Mouse (Mus musculus) MEL-GATA-1-ER (cell line): ENCODE measurements around the gene Zswim8.
A peak's percentile ranks its signal among the peaks of the same experiment; 100 is the strongest.

ENCODE experiments used
- DNase-seq: peaks from one replicate; pipeline ENCODE4 v3.0.0-alpha.2; 2012; ENCODE audit warnings: low read depth; ENCODE audit errors: extremely low read depth

Zswim8 gene

DNA sequence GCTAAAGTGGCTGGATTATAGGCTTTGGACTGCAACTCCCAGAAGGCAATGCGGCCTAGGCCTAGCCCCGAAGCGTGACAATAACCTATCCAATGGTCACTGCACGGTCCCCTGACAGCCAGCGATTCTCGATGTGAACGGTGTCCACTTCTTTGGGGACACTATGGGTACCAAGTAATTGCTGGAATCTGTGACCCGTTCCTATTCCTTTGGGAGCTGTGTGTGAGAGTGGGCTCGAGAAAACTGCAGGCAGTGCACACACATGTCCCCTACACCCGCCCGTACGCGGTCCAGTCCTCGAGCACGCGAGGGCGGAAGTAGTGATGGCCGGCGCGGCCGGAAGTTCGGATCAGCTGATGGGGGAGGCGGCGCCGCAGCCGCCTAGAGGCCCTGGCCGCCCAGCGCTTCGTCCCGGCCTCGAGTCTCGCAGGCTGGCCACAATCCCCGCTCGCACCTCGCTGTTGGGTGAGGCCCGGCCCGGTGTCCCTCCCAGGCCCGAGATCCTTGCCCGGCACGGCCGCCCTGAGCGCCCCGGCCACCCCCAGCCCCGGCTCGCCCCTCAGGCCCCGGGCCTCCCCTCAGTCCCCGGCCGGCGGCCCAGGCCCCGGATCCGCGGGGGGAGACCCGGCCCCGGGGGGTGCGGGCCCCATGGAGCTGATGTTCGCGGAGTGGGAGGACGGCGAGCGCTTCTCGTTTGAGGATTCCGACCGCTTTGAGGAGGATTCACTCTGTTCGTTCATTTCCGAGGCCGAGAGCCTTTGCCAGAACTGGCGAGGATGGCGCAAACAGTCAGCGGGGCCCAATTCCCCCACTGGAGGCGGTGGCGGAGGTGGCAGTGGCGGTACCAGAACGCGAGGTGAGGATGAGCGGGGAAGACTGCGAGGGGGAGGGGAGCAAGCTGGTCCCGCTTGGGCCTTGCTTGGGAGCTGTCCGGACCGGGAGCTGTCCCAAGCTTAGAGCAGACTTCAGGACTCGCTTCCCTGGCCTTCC lies at the start of gene Zswim8:
Zswim8 (plus strand) TSS at position 352 of the 990 bp plus-strand sequence.
- DNase-seq = peak; percentile 79

DNA sequence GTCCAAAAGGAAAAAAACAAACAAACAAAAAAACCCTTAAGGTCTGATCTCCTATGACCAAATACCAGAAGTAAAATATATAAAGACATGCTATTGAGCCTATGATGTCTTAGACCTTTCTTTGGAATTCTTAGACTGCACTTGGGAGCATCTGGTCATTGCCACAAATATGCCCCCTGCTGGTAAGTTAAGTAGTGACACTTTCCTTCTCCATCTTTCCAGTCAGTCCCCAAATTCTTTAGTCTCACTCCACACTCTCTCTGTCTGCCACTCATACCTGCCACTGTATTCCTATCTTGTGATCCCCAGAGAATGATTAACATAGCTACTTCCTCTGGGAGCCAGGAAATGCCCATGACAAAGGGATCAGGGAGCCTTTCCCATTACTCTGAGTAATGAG lies 49.0 kb upstream of the Zswim8 start:
- DNase-seq = no peak

GRCm38 (mm10) chr14:20658902-20659301 lies 48.5 kb upstream of the Zswim8 start:
- no peak for DNase-seq

DNA sequence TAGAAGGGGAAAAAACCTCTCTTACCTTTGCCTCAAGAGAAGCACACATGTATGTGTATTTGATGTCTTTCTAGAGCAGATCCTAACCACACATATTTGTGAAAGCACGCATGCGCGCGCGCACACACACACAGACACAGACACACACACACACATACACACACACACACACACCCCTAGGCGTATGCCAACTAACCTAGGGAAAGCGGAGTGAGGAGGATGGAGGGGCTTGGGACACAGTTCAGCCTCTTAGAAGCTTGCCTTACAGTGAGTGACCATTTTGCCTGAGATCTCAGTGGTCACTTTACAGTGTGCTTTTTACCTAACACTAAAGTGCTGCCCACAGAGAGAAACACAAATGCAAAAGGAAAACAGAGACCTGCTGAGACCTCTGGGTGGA lies 47.7 kb upstream of the Zswim8 start:
- no peak for DNase-seq

DNA sequence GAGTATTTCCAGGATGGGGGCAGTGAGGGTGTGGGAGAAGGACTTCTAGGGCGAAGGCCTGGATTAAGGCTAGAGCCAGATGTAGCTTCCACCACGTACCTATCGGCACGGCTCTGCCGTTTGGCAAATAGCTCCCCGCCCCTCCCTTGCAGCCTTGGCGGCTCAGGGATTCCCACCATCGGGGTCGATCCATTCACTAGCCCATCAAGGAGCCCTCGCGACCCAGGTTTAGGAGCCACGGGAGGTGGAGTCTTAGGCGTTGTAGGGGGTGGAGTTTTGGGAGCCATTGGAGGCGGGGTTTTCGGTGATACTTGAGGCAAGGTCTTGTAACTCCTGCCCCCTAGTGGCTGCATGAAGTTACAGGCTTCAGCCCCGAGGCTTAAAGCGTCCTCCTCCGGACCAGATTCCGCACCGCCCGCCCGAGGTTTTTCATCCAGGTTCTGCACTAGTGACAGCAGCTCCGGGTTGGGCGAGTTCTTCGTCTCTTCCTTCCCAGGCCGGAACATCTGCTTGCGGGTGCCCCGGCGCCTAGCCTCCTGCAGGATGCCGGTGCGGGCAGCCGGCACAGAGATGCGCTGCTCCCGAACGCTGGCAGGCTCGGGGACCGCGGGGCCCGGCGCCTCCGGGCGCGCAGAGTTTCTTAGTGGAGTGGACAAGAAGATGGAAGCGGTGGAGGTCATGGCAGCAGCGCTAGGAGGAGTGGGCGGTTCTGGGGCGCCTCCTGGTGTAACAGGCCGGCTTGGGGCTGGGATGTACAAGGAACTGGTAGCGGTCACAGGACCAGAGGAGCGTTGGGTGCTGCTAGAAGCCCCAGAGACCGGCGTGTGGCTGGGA lies 46.3 kb upstream of the Zswim8 start:
- peak; percentile 86 for DNase-seq

- DNase-seq = no peak
Observed at GRCm38 (mm10) chr14:20661661-20662331, 45.6 kb upstream of the Zswim8 start.

DNA sequence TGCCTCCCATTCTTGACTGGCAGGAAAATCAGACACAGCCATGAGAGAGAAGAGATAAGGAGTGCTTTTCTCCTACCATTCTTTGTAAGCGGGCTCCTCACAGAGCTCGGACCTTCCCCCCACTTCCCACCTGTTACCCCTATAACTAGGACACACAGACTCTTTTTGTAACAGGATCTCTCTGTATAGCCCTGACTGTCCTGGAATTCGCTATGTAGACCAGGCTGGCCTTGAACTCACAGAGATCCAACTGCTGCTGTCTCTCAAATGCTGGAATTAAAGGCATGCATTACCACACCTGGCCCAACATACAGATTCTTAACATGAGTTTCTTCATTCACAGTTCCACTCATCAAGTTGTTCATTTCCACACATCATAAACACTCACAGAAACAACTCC lies 44.6 kb upstream of the Zswim8 start:
- DNase-seq = no peak

DNA sequence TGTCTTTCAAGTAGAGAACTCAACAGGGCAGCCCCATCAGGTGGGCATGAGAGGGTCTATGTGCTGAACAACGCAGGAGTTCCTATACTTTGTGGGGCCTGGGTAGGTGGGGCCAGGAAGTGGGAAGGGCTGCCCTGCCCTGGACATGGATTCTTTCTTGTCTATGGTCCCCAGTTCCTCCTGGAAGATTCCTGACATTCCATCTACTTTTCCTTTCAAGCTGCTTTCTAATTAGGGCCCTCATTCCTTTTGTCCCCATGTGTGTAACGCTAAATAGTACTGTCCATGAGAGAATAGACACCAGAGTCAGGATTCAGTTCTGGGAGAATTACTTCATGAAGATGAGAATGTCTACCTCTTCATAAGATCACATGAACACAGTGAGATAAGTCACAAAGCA lies 43.8 kb upstream of the Zswim8 start:
- no peak for DNase-seq

DNA sequence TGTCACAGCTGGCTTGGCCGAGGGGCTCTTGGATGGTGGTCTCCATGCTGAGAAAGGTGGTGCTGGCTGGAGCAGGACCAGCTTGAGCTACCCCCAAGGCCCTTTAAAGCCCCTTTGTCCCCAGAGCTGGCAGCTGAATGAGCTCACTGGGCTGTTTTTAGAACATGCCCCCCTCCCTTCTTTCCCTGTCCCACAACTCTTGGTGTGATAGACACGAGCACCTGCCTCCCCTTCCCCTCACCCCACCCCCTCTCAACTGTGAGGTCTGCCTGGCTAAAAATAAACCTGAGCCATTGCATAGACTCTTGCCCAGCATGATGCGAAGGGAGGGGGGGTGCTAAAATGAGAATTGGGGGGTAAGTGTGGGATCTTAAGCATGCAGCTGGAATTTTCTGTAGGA lies 42.9 kb upstream of the Zswim8 start:
- DNase-seq = no peak

GRCm38 (mm10) chr14:20667469-20667868 lies 39.9 kb upstream of the Zswim8 start:
- no peak for DNase-seq

GRCm38 (mm10) chr14:20668154-20668810 lies 39.1 kb upstream of the Zswim8 start, which contains the start of gene Synpo2l:
TSS of gene Synpo2l (minus strand) at chr14:20668354.
- no peak for DNase-seq

DNA sequence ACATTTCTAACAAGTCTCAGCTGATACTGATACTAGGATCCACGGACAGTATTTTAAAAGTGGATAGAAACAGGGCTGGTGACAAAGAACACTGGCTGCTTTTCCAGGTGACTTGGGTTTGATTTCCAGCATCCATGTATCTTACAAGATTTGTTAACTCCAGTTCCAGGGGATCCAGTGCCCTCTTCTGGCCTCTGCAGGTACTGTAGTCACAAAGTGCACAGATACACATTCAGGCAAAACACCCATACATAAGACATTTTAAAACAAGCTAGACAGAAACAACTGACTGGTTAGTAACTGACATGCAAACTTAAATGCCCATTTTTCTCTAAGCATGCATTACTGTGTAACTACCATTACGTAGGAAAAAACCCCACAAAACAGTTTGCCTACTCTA lies 34.4 kb upstream of the Zswim8 start:
- peak; percentile 65 for DNase-seq

GRCm38 (mm10) chr14:20673735-20674063 lies 33.7 kb upstream of the Zswim8 start:
- no peak for DNase-seq

- peak; percentile 91 for DNase-seq
Observed at GRCm38 (mm10) chr14:20674064-20674833, 33.1 kb upstream of the Zswim8 start, which contains the start of gene Sec24c. TSS of gene Sec24c (plus strand) at chr14:20674308.

DNA sequence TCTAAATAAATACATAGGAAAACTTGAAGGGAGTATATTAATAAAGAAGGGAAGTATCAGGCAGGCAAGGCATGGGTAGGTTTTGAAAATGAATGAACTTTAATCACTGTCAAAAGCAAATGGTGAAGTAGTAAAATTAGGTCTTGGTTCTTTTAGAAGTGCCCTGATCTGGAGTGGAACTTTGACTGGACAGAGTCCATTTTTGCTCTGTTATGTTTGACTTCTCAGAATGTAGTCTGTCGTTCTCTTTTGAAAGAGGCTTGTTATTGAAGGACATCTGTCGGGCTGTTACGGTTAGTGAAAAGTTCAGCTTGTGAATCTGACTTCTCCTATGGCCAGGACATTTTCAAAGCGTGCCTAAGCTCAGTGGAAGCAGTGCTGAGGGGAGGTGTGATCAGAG lies 29.4 kb upstream of the Zswim8 start:
- no peak for DNase-seq

DNA sequence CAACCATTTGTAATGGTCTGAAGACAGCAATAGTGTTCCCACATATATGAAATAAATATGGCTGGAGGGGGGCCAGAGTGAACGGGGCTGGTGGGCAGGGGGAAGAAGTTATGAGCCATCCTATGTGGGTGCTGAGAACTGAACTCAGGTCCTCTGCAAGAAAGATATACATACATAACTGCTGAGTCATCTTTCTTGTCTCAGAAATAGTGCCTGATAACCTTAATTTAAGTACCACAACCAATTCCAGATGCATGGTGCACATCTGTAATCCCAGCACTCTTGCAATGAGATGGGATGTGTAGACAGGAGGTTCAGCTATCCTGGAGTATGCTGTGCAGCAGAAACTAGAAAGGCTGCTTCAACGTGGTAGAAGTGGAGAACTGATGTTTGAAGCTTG lies 25.6 kb upstream of the Zswim8 start:
- DNase-seq = no peak

- DNase-seq = no peak
Observed at GRCm38 (mm10) chr14:20682498-20682897, 24.9 kb upstream of the Zswim8 start.

- DNase-seq = no peak
Observed at GRCm38 (mm10) chr14:20686576-20686975, 20.8 kb upstream of the Zswim8 start.

DNA sequence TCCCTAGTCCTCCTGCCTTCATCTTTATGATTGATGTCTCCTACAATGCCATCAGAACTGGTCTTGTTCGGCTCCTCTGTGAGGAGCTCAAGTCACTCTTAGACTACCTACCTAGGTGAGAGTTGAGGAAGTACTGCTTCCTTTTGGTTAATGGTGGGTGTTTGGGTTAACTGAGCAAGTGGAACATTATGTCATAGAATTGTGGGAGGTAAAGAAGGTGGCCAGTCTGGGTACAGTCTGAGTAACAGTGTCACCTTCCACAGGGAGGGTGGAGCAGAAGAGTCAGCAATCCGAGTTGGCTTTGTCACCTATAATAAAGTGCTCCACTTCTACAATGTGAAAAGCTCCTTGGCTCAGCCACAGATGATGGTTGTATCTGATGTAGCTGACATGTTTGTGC lies 18.3 kb upstream of the Zswim8 start:
- no peak for DNase-seq

DNA sequence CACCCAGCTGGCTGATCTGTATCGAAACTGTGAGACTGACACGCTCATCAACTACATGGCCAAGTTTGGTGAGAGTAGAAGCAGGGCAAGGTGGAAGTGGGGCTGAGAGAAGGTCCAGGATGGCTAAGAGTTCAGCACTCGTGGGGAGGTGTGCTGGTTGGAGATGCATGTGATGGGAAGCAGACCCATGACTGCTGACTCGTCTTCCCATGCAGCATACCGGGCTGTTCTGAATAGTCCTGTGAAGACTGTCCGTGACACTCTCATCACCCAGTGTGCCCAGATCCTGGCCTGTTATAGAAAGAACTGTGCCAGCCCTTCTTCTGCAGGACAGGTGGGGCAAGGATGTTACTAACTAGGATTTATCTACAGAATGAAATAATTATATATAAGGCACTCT lies 15.6 kb upstream of the Zswim8 start:
- DNase-seq = no peak
